Mouse (Mus musculus) kidney, adult 18-20 months (tissue): ENCODE measurements at regions not wholly inside any gene's neighbourhood (a gene's known extent, or its start where the extent isn't known, plus 50 kb on each side); places are given as distances from the start of the nearest gene placed in this dataset.

Experiments
- DNase-seq: peaks from one replicate; pipeline ENCODE4 v3.0.0; 2021

- no peak for DNase-seq
These were observed 511.5 kb downstream of the Phf3 start for GRCm38 (mm10) chr1:30362072-30362769.

- no peak for DNase-seq
These were observed 553.0 kb downstream of the Phf3 start for GRCm38 (mm10) chr1:30320657-30321262.

- DNase-seq, result no peak
These were observed 555.5 kb downstream of the Phf3 start for GRCm38 (mm10) chr1:30318195-30318594.

GRCm38 (mm10) chr1:30289073-30289472, 584.6 kb downstream of the Phf3 start:
- DNase-seq, result no peak

- no peak for DNase-seq
These were observed 611.3 kb downstream of the Phf3 start for GRCm38 (mm10) chr1:30262418-30262817.

GRCm38 (mm10) chr1:30259547-30259946, 614.2 kb downstream of the Phf3 start:
- DNase-seq, result no peak

- DNase-seq, result no peak
These were observed 656.9 kb downstream of the Phf3 start for GRCm38 (mm10) chr1:30216764-30217348.

- DNase-seq, result no peak
These were observed 669.0 kb downstream of the Phf3 start for GRCm38 (mm10) chr1:30204608-30205262.

- DNase-seq, result no peak
These were observed 697.5 kb downstream of the Phf3 start for GRCm38 (mm10) chr1:30176225-30176624.

GRCm38 (mm10) chr1:30144997-30145396, 728.7 kb downstream of the Phf3 start:
- peak; percentile 37 for DNase-seq

- no peak for DNase-seq
These were observed 759.5 kb downstream of the Phf3 start for GRCm38 (mm10) chr1:30114186-30114585.
